Mouse (Mus musculus) heart, adult 8-10 months (tissue): ENCODE measurements at regions not wholly inside any gene's neighbourhood (a gene's known extent, or its start where the extent isn't known, plus 50 kb on each side); places are given as distances from the start of the nearest gene placed in this dataset.
"Not testable (repeated sequence)": the region's sequence is repeated elsewhere in the genome, so short reads cannot be mapped to it uniquely, and the experiment has no call there.

Source experiments
- DNase-seq: peaks from one replicate; pipeline ENCODE4 v3.0.0; 2022; ENCODE audit warnings: low spot score

DNA sequence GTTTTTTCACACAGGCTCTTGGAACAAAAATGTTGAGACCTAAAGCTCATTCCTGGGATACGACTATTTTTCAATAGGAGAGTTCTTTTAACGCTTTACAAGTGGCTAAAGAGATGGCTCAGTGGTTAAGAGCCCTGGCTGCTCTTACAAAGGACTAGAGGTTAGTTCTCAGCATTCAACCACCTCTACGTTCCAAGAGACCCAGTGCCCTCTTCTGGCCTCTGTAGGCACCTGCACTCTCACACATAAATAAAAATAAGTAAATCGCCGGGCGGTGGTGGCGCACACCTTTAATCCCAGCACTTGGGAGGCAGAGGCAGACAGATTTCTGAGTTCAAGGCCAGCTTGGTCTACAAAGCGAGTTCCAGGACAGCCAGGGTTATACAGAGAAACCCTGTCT is 70.5 kb upstream of the Rad23b start:
- not testable (repeated sequence) for DNase-seq

- DNase-seq, result no peak
Observed at GRCm38 (mm10) chr4:55280706-55281105, 69.1 kb upstream of the Rad23b start.

- no peak for DNase-seq
Observed at GRCm38 (mm10) chr4:55281486-55282096, 68.3 kb upstream of the Rad23b start.

DNA sequence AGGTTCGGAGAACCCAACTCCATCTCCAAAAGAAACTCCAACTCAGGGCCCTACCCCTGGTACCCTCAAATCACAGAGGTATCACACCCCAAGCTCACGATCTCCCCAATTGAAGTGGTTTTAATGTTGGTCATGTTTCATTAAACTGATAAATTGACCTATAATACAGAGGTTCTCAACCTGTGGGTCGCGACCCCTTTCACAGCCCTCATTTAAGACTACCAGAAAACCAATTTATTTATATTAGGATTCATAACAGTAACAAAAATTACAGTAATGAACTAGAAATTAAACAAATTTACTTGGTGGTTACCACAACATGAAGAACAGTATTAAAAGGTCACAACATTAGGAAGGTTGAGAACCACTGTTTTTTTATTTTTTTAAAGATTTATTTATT is 67.4 kb upstream of the Rad23b start:
- DNase-seq, result no peak

GRCm38 (mm10) chr4:55284722-55285225 is 65.1 kb upstream of the Rad23b start:
- no peak for DNase-seq

GRCm38 (mm10) chr4:55285641-55286040 is 64.2 kb upstream of the Rad23b start:
- DNase-seq, result no peak

DNA sequence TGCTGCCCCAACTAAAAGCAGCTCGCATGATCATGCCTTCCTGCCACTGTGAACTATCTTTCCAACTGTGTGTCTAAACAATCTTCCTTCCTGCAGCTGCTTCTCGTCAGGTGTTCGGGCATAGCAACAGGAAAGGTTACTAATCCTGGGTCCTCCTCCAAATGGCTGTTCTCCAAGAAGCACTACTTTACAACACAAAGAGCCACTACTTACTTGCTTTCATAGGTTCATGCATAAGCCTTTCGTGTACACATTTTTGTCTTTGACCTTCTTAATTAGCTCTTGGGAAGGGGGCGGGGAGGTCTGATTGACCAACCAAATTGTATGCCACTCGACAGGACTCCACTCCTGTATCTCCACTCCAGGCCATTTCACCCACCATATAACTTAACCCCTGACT is 61.4 kb upstream of the Rad23b start:
- no peak for DNase-seq

DNA sequence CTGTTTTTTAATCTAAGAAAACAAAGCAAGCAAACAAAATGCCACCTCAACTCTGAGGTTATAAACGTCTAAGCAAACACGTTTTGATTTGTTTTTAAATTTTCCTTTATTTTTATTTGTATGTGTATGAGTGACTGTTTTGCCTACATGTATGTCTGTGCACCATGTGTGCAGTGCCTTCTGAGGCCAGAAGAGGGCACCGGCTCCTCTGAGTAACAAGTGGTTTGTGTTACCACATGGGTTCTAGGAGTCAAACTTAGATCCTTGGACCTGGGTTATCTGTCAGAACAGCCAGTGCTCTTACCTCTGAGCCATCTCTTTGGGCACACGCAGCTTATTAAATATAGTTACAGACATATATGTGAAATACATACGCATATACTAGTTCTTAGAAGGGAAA is 57.6 kb upstream of the Rad23b start:
- DNase-seq, result no peak

DNA sequence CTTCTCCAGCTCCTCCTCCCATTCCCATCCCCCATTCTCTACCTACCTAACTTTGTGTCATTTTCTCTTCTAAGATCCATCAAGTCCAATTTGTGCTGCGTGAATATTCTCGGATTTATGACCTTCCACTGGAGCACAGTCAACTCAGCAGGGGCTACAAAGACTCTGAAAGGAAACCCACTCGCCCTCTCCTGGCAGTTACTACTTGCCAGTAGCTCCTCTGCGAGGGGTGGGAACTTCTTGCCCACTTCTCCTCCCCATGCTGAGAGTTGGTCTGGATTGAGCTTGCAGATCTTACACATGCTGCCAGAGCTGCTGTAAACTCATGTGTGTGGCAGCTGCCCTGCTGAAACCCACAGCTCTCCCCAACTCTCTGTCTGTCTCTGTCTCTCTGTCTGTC is 57.1 kb upstream of the Rad23b start:
- no peak for DNase-seq

GRCm38 (mm10) chr4:55293347-55294079 is 56.3 kb upstream of the Rad23b start:
- DNase-seq, result no peak

DNA sequence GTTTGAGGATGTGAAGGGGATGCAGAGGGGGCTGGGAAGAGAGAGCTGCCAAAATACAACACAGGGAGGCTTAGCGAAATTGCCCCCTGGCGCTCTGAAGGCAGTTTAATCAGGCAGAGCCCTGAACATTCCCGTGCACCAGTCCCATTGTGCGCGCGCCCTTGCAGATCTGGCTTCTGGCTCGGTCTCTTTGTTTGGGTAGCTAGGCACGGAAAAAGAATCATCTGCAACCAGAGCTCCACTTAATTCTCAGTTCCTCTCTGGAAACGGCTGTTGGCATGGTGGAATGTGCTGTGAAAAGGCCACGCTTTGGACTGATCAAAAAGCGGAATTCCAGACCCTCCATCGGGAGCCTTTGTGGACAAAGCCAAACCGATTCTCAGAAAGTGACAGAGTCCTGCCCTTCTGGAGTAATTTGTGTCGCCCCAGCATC is 55.6 kb upstream of the Rad23b start:
- DNase-seq, result no peak

GRCm38 (mm10) chr4:55297841-55298240 is 52.0 kb upstream of the Rad23b start:
- DNase-seq, result no peak
